Mouse (Mus musculus): ENCODE data around the gene Slc15a1.

Gene Slc15a1

DNA sequence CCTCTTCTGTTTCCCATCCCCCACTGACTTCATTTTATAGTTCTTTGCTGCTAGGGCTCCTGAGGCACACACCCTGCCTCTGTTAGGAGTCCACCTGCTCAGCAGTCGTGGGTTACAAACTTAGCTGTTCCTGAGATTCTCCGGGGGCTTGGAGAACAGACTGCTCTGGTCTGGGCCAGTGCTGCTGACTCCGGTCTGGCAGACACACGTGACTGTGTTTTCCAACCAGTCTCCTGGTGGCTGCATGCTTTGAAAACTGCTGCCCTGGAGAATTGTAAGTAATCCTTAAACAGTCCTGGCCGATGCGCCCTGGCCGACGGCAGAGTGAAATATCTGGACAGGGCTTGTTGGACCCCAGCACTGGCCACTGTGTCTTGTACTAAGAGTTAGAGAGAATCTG lies 12.7 kb downstream of the Slc15a1 start:
- peak; percentile 16 to 40 for DNase-seq

DNA sequence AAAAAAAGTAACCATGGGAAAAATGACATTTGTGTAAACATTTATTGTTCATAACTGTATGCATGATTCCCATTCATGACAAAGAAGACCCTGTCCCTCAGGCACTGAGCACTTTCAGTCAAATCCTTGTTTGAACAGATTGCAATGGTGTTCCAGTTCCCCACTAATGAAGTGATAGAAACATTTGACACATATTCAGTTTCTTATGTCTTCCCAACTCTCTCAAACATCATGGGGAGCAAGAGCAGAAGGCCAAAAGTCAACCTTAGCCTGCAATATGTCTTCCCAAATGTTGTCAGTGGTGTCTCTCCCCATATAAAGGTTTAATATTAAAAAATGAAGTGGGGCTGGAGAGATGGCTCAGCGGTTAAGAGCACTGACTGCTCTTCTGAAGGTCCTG lies 19.3 kb downstream of the Slc15a1 start:
- no peak for DNase-seq

DNA sequence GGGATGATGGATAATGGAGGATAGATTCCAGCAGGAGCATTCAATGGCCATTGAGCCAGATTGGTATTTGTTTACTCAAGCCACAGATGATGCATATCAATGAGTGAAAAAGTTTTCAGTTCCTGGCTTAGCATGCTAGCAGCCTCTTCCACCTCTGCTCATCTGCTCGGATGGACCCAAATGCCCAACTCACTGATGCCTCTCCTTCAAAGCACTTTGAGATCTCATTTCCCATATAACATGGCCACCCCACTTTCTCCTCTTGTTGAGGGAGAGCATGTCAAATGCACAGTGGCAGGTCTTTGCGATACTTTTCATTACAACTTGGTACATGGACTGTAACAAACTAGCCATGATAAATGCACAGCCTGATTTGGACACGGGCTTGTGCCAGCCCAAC lies 20.6 kb downstream of the Slc15a1 start:
- DNase-seq = no peak

DNA sequence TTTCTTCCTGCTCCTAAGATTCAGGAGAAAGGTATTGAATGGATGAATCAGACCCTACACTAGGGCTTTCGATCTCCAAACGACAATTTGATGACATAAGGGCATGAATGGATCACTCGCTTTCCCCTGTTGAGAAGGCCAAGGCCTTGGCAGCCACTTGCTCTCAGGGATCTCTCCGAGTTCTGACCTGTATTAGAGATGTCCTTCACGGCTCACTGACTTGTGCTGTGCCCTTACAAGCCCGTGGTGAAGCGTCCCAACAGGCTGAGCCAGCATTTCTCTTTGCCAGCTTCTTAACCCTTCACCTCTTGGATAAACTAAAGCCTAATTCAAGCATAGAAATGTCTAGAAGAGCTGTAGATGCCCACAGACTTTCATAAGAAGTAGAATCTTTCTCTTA lies 22.9 kb downstream of the Slc15a1 start:
- DNase-seq = no peak

DNA sequence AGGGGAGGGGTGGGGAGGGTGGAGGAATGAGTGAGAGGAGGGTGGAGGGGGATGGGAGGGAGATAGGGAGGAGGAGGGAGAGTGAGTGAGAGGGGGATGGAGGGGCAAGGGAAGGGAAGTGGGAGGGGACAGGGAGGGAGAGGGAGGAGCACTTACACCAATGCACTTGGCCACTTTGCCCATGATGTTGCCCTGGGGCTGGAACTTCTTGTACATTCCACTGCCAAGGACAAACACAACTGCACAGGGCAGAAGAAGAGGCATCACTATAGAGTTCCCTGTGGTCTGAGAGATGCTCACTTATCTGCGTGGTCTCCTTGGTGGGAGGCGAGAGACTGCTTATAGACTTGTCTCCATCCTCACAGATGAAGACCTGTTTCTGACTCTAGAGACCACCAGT lies 23.5 kb downstream of the Slc15a1 start:
- no peak for DNase-seq

DNA sequence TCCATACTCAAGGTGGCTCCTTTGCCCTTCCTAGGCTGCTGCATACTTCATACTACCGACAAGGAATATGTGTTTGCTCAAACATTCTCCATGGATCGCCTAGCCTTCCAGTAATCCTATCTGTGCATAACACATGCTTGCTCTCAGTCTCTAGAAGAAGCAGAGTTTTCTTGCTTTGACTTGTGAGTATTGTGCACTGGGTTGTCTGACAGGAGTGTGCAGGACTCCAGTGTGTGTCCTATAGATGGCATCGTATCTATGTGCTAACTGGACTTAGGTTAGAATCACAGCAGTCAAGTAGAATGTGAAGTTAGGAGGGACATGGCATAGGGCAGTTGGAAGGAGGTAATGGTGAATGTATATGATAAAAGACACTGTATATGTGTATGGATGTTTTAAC lies 26.0 kb downstream of the Slc15a1 start:
- no peak for DNase-seq

DNA sequence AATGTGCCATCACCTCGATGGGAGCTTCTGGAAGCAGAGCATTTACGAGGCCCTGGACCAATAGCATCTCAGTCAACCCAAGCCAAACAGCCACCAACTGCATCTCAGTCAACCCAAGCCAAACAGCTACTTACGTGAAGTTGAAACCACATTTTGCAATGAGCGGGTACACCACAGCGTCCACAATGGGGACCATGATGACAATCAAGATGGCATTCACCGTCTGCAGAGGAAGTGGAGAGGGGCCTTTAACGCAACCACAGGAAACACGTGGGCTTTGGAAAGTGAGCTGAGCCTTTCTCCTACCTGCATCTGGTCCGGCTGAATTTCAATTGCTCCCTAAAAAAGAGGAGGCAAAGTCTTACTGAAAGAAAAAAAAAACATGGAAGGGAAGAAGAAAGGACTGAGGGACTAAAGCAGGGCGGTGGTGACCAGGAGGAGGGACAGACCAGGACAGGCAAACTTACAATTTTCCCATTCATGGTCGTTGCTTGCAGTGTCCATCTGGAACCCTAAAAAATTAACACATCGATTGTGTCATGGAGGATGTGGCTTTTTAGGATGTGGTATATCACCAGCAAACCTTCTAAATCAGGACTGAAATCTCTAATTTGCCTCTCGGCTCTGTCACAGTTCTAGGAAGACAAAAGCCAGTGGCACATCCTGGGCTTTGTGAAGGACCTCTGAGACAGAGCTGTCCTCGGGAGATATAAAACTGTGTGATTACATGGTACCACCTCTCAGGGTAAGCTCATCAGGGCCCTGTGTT lies 26.9 kb downstream of the Slc15a1 start:
- DNase-seq = no peak

DNA sequence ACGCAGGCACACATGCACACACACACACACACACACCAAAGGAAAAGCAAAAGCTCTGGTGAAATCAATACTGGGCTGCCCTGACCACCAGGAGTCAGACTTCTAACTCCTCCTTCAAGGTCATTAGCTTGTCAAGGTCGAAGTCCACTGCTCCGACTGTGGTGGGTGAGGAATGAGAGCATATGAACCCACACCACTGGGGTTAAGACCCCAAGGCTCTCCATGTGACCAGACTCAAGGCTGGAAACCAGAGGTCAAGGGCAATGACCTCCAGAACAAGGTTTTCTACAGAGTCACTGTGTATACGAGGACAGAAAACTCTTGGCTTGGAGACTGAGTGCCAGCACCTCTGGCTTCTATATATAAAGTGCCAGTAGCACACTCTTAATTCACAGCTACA lies 31.2 kb downstream of the Slc15a1 start:
- DNase-seq = no peak

DNA sequence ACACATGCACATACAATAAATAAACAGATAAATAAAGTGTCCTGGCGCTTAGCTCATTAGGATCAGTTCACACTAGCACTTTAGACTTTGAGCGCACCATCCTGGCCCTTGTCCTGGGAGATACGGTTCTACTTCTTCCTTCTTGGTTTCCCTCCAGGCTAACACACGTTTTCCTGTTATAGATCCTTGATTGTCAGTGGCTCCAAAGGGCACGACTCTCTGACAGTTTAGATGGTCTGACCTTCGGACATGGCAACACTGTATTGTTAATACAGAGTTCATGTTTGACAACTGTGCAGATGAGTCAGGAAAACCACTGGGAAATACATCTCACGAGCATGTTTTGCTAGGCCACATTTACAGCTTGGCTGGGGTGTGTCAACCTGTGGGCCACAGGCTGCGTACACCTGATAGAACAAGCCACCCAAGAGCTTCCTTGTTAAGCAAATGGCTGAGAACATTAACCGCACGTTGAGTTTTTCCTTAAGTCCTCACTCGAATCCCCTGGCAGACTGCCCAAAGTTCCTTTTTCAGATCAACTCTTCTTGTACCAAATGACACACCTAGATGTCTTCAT lies 33.4 kb downstream of the Slc15a1 start:
- DNase-seq = no peak

DNA sequence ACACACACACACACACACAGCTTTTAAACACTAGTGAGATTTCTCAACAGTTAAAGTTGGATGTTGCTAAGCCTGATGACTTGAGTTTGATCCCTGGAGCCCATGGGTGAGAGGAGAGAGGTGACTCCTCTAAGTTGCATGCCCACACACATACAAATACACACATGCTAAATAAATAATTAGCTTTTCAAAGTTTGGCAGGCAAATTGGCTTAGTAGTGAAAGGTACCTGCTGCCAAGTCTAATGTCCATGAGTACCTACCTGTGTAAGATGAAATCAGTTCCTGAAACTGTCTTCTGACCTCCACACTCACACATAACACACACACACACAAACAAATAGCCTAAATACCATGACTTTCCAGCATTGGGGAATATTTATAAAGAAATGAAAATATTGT lies 35.5 kb downstream of the Slc15a1 start:
- DNase-seq = no peak

DNA sequence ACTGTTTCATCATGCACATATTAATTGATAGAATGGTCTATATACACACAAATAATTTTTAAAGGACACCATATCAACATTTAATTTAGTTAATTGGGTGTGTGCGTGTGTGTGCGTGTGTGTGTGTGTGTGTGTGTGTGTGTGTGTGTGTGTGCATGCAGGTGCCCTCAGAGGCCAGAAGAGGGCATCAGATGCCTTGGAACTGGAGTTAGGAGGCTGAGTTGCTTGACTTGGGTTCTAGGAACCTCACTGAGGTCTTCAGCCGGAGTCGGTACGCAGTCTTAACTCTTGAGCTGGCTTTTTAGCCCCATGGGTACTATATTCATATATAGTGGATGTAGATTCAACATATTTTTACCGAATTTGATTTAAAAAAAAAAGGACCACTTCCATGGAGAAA lies 37.4 kb downstream of the Slc15a1 start:
- no peak for DNase-seq

DNA sequence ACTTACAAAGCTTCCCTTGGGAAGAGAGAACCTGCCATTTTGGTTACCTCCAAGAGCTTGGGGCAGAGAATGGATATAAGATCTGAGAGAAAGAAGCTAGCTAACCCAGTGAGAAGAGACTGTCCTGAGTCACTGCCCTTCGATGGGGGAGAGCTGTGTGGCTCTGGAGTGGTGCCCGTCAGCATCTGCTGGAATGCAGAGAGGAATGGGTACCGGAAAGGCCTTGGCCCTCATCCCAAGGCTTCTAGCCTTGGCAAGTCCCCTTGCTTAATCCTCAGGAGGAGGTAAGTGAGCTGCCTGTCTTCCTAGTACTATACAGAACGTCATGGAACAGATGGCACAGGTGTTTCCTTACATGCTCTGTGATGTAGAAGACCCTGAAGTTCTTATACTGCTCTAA lies 38.6 kb downstream of the Slc15a1 start:
- DNase-seq = no peak

DNA sequence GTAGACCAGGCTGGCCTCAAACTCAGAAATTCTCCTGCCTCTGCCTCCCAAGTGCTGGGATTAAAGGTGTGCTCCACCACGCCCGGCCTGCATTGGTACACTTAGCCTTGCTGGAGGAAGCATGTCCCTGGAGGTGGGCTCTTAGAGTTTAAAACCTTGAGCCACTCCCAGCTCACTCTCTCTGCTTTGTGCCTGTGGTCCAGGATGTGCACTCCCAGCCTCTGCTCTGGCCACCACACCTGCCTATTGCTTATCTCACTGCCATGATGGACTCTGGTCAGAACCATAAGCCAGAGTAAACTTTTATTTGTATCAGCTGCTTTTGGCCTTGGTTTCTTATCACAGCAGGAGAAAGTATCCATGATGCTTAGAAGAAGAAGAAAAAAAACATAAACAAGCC lies 40.7 kb downstream of the Slc15a1 start:
- no peak for DNase-seq

DNA sequence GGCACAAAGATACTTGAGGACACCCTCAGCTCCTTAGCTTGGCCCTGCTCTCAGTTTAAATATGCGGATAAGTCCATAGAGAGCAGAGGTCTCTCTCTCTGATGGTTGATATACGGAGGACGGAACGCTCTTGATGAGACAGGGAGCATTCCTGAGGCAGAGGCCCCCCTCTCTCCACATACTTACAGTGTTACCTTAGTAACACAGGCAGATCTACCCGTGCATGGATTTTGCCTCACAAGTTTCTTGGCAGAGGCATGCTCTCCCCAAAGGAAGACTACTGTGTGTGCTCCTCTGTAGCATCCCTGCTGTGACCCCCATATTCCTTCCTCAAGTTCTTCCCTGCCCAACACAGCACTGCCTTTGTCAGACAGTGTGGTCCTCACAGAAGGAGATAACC lies 42.3 kb downstream of the Slc15a1 start:
- no peak for DNase-seq

DNA sequence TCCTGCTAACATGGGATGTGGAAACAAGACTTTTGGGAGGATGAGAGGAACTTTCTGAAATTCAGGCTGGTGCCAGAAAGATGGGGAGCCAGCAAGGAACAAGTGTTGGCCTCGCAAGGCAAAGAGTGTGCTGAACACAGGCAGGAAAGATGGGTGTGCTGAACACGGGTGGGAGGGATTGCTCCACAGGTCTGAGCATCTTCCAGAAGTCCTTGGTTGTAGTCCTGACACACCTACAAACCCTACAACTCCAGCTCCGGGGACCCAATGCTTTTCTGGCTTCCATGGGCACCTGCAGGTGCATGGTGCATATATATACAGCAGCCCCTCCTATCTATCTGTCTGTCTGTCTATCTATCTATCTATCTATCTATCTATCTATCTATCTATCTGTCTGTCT lies 44.1 kb downstream of the Slc15a1 start:
- no peak for DNase-seq

DNA sequence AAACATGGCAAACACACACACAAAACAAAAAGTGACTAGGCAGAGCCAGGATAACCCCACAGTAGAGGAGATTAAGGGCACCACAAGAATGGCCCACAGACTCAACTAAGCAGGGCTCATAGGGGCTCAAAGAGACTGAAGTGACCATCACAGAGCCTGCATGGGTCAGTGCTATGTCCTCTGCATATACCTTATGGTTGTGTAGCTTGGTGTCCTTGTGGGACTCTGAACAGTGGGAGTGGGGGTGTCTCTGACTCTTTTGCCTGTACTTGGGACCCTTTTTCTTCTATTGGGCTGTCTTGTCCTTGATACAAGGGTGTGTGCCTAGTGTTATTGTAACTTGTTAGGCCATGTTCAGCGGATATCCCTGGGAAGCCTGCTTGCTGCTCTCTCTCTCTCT lies 46.5 kb downstream of the Slc15a1 start:
- DNase-seq = no peak

DNA sequence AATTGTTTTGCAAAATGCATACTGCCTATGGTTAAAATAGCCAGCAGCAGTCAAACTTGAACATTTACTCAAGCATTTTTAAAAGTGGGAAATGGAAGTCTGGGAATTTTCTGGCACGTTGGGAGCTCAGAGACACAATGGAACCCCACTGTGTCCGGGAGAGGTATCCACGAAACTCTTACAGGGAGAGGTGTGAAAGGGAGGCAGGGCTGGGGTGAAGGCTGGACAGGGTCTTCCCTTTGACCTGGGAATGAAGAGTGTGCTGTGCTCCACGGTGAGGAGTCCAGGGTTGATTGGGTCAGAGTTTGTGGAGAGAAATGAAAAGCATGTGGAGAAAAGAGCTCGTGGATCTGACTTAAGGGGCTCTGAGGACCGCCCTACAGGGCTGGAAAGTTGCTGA lies 47.5 kb downstream of the Slc15a1 start:
- DNase-seq = no peak

DNA sequence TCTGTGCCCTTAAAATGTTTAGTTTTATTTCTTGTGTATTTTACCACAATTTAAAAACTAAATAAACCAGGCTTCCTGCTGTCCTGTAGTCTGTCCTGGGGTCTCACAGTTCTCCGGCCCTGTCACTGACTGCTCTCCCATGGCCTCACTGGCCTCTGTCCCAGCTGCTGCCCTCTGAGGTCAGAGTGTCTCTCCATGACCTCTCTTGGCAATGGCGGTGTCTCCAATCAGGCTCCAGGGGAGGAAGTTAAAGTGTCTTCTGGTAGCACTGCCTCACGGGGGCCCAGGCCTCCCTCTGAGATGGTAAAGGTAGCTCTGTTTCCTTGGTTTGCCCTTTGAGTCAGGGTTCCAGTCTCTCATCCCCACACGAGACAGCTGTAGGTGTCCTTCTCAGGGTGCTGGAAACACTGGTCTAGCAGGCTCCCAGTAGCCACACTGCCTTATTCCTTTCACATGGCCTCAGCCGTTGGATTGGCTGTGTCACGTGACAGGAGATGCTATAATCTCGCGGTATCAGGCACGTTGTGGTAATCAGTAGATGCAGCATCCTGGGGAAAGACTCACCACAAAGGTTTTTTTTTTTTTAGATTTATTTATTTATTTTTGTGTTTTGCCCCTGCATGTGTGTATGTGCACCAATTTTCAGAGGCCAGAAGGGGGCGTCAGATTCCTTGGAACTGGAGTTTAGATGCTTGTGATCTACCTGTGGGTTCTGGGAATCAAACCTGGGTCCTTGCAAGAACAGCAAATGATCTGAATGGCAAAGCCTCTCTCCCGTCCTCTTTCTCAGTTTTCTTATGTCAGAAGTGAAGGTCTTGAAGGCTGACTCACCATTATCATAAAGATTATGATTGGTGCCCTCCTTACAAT lies 48.4 kb downstream of the Slc15a1 start:
- no peak for DNase-seq

DNA sequence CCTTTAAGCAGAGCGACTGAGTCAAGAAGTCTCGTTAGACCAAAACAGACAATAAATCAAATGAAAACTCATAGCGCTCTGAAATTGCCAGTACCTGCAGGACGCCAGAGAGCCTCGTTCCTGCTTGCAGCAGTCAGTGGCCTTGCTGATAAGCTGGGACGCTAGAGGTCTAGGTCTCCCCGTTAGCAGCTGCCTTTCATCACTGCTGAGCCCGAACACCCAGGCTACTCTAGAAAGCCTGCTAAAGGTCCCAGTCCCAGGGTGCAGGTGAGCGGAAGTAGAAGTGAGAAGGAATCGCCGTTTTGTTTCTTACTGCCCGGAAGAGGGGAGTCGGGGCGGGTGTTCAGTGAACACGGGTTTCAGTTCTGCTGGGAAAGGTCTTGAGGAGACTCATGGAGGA lies 49.1 kb downstream of the Slc15a1 start:
- DNase-seq = no peak

DNA sequence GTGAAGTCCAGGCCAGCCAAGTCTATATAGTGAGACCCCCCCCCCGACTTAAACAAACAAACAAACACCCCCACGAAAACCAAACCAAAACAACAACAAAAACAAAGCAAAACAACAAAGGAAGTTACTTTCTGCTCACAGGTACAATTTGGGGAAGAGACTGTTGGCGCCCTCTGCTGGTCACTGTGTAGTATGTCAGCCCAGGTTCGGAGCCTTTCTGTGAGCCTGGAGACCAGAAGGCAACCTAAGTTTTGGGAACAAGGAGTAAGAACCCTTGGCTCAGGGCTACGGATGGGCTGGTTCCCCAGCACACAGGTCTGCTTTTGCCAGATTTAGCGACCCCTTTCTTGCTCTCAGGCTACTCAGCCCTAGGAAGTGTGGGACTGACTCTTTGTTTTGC lies 49.5 kb downstream of the Slc15a1 start:
- DNase-seq = peak; percentile 71 to 73

DNA sequence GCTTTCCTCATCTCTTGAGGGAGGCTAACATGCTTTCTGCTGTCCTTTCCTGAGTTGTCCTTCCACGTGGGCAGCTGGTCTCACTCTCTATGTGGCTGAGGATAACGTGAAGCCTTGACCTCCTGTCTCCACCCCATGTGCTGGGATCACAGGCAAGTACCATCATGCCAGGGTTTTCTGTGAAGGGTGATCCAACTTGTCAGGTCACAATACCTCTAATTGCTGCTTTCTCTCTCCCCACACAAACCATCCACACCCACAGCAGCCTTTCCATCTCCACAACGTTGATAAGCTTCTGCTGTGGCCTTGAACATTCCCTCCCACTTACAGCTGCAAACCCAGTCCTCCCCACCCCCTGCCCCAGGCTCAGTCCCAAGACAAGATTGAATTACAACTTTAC lies 51.9 kb downstream of the Slc15a1 start:
- DNase-seq = peak in 1 of 2 experiments; percentile 19

DNA sequence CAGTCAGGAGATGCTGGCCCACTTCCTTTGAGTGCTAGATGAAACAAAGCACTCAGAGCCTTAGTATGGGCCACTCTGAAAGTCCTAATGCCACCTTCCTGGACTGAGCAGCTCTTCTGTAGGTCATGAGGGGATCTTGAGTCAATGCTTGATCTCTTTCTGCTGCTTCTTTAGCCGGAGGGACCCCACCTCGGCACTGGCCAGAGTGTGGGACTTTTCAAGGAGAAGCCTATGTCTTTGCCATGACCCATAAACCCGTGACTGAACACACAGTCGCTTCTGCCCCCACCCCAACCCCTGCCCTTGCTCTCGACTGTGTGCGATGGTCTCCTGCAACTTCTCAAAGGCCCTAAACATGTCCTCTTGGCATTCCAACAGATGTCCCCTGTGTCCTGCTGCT lies 52.8 kb downstream of the Slc15a1 start:
- DNase-seq = no peak

DNA sequence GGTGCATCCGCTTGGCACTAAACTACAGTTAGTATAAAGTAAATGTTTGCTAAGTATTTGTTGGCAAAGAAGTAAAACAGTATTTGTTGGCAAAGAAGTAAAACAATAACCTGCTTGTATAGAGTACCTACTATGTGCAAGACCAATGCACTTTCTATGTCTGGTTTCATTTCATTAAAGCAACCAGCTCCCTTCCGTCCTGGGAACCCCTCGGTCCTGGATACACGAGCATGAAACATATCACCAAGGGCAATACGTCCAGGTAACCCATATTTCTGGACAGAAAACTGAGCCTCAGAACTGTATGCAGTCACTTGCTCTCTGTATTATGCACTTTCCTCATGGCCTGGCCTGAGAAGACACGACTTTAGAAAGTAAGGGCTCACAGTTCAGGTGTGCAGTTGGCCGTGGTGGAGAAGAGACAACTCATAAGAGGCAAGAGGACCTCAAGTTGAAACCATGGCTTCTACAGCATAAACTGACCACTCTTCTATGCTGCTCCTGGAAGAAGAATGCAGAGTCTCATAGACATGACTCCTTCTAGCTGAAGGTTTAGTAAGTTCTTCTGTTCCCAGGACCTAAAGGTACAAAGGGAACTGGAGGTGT lies 53.5 kb downstream of the Slc15a1 start:
- no peak for DNase-seq
